Mouse (Mus musculus): Measurements from ENCODE around the gene Kctd12.

GRCm38 (mm10) chr14:103011782-103012181 is 29.3 kb upstream of the Kctd12 start:
- TF ChIP-seq CTCF (IDR thresholded peaks at IDR 0.05) (peak; percentile 78), EP300 (IDR thresholded peaks at IDR 0.05) (no peak)
